Mouse (Mus musculus): ENCODE data around the gene Usp22. TPM values are rescaled to one million over a fixed set of nuclear protein-coding genes. Genes with fewer than 3 reads are reported as not detected.

Gene Usp22
- polyA plus RNA-seq, 1 experiment, result 8.1 TPM

DNA sequence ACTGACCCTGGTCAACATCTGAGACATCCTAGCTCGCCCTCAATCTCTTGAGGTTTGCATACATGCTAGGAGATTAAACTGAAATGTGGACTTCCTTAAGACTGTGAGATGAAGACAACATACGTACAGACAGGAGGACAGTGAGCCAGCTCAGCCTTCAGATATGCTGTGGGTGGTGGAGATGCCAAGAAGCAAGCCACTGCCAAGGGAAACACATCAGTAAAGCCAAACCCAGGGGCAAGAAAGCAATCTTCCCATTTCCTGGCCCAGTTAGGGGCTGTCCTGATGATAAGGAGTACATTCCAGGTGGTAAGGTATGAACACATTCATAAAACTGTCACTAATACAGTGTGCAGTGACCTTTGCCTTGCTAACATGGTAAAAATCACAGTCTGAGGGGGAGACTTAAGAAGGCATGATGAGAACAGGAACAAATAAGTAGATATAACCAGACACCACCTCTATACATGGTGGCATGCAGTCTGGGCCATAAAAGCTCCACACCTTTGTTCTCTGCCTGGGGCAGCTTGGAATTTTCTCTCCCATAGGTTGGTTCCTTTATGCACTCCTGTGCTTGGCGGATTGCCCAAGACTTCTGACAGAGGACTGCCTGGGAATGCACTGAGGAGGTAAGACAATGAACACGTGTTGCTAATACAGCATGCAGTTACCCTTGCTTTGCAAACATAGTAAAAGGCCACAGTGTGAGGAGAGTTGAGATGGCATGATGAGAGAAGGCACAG, 24.9 kb upstream of the Usp22 start:
- TF ChIP-seq GATA1 (IDR thresholded peaks at IDR 0.05; ENCODE audit: low read length), result no peak

DNA sequence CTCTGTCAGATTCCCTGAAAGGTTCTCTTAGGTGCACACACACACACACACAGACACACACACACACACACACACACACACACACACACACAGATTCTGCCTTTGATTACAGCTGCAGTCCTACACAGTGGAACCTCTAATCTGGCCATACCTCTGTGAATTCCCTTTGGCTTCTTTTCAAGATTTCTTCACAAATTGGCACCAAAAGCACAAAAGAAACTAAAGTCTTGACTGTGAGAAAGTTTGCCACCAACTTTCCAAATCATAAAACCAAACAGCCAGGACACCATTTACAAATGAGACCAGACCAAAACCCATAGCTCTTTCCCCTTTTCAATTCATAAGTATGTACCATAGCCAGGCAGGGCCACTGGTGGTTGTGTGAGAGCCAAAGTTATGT, 23.1 kb upstream of the Usp22 start:
- TF ChIP-seq GATA1 (IDR thresholded peaks at IDR 0.05; ENCODE audit: low read length), result no peak

DNA sequence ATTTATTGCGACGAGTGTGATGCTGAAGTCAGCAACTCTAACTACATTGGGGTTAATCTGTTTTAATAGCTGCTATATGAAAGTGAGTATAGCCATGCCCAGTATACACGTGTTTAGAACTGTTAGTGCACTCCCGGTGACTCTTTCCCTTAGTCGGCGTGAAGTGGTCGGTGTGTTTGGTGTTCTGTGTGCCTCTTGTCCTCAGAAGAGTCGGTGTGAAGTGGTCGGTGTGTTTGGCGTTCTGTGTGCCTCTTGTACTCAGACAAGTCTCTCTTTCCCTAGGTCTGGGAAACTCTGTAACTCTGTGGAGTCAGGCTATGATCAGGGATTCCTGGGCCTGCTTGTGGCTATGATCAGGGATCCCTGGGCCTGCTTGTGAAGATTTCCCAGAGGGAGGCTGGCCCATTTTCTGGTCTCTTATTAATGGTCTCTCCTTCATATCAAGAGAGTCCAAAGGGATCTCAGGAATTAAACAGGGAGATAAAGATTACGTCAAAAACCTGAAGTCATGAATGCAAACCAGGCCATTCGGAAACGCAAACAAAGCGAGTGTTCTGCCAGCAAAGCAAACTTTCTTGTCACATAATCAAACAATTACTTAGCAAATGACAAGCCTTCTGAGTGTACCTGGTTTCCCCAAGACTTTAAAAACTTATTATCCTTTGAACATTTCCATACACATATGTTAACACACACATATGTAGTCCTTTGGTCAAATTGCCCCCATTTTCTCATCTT, 21.9 kb upstream of the Usp22 start:
- TF ChIP-seq GATA1 (IDR thresholded peaks at IDR 0.05; ENCODE audit: low read length), result no peak

DNA sequence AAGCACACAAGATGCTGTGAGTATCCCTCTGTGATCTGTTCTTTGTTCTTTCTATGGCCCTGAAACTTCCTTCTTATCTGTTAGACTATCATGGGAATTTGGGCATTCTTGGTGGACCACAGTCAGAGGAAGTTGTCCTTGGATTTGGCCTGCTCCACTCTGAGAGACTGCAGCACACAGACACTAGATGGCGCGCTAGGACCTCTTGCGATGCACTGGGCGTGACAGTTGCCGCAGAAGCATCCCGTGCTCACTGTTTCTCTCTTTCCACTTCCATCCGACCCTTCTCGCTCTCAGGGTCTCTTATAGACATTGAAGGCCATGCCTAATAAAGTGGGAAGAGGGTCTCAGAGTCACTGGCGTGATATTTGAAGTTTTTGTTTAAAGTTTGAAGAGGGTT, 18.5 kb upstream of the Usp22 start:
- no peak for TF ChIP-seq GATA1 (IDR thresholded peaks at IDR 0.05; ENCODE audit: low read length)

DNA sequence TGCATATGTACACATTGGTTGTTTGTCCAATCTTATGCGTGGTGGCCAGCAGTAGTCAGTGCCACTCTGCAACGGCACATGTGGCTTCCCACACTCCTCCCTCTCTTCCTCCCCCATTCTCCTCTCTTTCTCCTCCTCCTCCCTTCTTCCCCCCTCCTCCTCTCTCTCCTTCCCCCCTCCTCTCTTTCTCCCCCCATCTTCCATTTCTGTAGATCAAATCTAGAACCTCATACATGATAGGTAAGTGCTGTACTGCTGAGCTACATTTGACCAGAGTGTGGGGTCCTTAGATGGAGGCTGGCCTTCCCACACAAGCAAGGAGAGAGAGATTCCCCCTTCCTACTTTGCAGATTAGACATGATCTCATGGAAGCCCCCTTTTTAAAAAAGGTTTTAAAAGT, 17.9 kb upstream of the Usp22 start:
- no peak for TF ChIP-seq GATA1 (IDR thresholded peaks at IDR 0.05; ENCODE audit: low read length)

DNA sequence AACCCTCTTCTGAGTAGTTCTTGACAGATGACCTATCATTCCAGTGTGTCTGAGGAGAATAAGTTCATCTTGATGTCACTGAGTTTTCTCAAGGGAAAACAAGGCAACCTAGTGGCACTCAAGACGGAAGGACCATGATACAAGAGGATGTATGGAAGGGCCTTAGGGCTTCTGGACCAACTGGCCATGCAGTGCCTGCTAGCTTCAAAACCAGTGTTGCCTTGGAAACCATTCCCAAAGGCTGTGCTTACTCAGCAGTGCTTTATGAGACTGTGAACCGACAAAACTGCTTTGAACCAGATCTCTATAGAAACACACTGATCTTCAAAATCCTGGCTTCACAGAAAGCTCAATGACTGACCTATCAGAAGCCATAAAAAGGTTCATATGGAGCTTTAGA, 15.9 kb upstream of the Usp22 start:
- TF ChIP-seq GATA1 (IDR thresholded peaks at IDR 0.05; ENCODE audit: low read length), result no peak

DNA sequence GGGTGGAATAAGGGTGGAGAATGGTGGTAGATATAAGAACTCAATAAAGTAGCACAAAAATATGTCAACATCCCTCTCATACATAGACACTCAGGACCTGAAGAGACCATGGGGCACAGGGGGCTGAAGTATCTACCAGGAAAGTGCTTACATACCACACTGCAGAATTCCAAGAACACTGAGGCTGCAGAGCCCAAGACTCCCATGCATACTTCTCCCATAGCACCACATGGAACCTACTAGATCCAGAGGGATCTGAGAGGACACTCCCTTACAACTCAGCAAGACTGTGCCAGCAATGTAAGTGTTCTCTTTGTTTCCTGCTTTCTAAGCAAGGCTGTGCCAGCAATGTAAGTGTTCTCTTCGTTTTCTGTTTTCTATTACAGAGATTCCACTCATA, 9.0 kb upstream of the Usp22 start:
- TF ChIP-seq GATA1 (IDR thresholded peaks at IDR 0.05; ENCODE audit: low read length), result no peak

DNA sequence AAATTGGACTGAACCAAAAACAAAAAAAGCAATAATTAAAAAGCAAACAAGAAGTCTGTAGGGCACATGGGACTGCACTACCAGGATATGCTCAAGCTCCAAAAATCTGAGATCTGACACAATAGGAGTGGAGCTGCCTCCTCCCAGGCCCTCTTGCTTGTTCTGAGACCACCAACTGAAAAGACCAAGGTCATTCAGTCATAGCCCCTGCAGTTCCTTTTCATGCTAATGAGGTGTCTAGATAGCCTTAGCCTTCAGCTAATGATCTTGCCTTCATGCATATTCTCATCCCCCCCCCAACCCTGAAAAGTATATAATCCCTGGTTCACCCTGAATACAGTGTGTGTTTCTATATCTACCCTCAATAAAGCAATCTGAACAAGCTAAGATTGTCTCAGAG, 6.8 kb upstream of the Usp22 start:
- no peak for TF ChIP-seq GATA1 (IDR thresholded peaks at IDR 0.05; ENCODE audit: low read length)

DNA sequence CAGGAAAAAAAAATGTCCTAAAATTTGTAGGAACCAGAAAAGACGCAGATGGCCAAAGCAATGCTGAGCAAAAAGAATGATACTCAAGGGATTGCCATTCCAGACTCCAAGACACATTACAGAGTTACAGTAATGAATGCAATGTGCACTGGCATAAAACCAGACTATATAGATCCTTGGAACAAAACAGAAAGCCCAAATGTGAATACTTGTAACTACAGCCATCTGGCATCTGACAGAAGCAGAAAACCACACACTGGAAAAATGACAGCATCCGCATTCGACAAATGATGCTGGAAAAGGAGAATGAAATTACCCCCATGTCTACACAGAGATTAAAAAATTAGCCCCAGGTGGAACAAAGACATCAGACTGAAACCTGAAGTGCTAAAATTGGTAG, 5.5 kb upstream of the Usp22 start:
- TF ChIP-seq GATA1 (IDR thresholded peaks at IDR 0.05; ENCODE audit: low read length), result no peak

DNA sequence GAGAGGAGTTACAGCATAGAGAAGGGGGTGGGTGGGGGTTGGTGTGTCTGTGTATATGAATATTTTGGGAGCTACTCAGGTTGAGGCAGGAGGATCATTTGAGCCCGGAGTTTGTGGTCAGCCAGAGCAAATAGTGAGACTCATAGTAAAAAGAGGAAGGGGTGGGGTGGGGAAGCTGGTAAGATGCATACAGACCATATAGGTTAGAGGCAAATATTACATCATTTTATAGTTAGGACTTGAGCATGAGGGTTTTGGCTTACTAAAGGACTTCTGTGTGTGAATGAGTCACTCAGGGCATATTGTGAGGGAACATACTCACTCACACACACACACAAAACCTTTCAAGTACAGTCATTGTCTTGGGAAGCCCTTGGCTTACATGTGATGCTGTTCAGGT, 1.5 kb upstream of the Usp22 start:
- no peak for TF ChIP-seq GATA1 (IDR thresholded peaks at IDR 0.05; ENCODE audit: low read length)

DNA sequence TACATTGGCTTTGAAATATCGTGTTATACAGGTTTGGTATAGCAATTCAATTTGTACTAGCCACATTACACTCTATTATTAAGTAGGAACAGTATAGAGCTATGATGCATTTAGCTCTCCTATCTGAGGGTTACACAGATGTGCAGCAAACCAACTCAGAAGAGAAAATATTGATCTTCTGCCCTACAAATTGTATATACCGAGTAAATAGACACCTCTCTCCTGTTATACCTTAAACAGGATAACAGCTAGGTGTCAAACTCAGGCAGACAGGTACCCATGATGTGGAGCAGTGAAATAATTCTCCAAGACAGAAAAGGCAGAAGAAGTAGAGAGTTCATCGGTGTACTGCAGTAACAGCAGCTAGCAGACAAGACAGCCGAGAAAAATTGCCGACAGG, 923 bp upstream of the Usp22 start:
- TF ChIP-seq GATA1 (IDR thresholded peaks at IDR 0.05; ENCODE audit: low read length), result no peak

DNA sequence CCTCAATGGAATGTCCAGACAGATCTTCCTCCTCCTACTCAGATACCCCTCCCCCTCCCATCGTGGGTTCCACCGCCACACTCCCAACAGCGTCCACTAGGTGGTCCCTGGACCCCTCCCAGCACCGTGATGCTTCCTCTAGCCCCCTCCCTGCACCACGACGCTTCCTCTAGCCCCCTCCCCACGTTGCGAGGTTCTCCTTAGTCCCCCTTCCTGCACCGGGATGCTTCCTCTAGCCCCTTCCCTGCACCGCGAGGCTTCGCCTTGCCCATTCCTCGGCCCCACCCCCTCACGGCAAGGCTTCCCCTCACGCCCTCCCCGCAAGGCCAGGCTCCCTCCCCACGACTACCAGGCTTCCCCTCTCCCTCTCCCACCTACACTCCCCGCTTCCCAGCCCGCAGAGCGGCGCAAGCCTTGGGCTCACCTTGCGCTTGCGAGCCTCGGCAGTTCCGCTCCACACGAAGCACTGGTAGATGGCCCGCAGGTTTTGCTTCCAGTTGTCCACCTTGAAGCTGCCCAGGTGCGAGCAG, 499 bp downstream of the Usp22 start:
- no peak for TF ChIP-seq GATA1 (IDR thresholded peaks at IDR 0.05; ENCODE audit: low read length)

DNA sequence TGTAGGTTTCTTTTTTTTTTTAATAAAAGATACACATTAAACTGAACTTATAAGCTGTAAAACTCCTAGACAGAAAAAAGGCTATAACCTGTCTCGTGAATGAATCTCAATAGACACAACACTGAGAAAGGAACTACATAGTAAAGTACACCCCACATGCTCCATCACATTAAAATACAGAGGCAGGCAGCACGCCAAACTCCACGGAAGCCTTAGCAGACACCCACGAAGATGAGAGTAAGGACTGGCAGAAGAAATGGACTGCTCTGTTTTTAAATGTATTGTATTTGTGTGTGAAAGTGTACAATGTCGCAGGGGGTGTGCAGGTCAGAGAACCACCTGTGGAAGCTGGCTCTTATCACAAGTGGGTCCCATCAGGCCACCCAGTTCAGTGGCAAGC, 4.7 kb downstream of the Usp22 start:
- TF ChIP-seq GATA1 (IDR thresholded peaks at IDR 0.05; ENCODE audit: low read length), result no peak

DNA sequence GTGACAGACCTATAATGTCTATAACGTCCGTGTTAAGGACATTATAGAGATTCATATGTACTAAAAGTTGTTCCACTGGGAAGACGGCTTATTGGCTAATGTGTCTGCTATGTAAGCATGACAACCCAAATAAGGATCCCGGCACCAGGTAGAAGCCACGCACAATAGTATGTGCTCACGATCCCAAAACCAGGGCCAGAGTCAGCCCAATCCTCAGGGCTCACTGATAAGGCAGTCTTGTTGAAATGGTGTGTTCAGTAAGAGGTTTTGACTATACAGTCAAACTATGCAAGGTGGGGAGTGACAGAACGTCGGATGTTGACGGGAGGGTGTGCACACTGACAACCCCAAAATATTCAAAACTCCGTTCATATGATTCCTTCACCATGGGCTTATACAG, 10.0 kb downstream of the Usp22 start:
- TF ChIP-seq GATA1 (IDR thresholded peaks at IDR 0.05; ENCODE audit: low read length), result no peak

DNA sequence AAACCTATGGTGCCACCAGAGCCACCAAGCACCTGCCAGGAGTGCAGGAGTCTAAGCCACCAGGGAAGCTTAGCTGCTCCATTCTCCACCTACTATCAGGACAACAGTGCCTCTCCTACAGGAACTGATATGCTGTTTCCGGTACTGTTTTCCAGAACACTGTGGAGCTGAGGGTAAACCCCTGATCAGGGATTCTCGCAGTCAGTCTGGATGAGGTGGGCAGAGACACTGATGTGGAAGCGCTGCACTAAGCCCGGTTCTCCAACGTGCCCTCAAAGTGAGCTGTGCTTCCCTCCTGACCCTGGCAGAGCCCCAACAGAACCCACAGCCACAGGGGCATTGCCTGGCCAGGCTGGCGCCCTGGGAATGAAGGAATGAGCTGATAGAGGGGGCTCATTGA, 10.5 kb downstream of the Usp22 start:
- TF ChIP-seq GATA1 (IDR thresholded peaks at IDR 0.05; ENCODE audit: low read length), result no peak

DNA sequence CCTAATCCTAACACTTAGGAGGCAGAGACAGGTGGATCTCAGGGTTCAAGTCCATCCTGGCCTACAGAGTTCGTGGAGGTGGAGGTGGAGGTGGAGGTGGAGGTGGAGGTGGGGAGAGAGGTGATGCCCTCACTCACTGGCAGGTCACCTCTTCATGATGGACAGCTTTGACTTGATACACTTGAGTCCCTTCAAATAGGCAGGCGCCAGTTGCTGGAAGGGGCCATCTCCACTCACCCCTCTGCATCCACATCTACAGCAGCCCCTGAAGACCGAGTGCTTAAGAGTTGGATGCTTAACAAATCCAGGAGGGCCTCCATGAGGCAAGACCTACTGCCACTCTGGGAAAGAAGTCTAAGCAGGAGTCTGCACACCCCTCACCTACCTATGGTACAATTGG, 11.5 kb downstream of the Usp22 start:
- no peak for TF ChIP-seq GATA1 (IDR thresholded peaks at IDR 0.05; ENCODE audit: low read length)

DNA sequence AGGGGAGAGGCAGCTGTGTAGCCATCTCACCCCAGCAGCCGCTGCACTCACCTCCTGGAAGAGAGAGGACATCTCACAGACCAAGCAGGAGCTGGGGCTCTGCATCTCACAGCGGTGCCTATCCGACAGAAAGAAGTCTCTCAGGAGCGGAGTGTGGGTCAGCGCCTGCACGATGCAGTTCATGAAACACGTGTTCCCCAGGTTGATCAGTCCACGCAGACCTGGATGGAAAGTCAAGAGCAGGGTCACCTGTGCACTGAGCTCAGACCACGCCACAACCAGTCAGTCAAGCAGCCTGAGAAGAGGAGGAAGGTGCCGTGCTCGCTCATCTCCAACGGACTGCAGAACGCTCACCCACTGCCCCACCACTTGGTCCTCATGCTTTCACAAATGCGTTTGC, 12.1 kb downstream of the Usp22 start:
- TF ChIP-seq GATA1 (IDR thresholded peaks at IDR 0.05; ENCODE audit: low read length), result no peak

Measured in G1E-ER4 (cell line).